Mouse (Mus musculus) adrenal gland, adult 18-20 months (tissue): ENCODE measurements around the gene Spc24. TPM values are rescaled to one million over a fixed set of nuclear protein-coding genes. Genes with fewer than 3 reads are reported as not detected.
A peak's percentile ranks its signal among the peaks of the same experiment; 100 is the strongest.
"Not testable (repeated sequence)": the region's sequence is repeated elsewhere in the genome, so short reads cannot be mapped to it uniquely, and the experiment has no call there.

Experiments
- DNase-seq, 2 experiments: peaks; one replicate each; pipeline ENCODE4 v3.0.0; 2021 to 2022; ENCODE audit warnings: low spot score in 2 of 2
- long read RNA-seq, 2 experiments: library from polyadenylated mRNA; stranded (forward); transcript quantifications; one replicate each; pipeline ENCODE4 v2.0.0; 2021
- total RNA-seq, 2 experiments: library from RNA; stranded (reverse); gene quantifications; 1 replicate in 1 of 2; 2 replicates in 1 of 2; pipeline ENCODE4 v1.2.3; 2021

The Spc24 gene
- 1 to 10 TPM in 1 of 2 experiments, under 1 TPM in 1; 0.56 to 1.1 TPM for total RNA-seq
- long read RNA-seq, experiment 1 = 0 reads
- long read RNA-seq, experiment 2, partial matches to known transcripts = 0 of 1 reads
- long read RNA-seq, experiment 2, other reads (novel, unspliced or antisense) = 0 of 1 reads

DNA sequence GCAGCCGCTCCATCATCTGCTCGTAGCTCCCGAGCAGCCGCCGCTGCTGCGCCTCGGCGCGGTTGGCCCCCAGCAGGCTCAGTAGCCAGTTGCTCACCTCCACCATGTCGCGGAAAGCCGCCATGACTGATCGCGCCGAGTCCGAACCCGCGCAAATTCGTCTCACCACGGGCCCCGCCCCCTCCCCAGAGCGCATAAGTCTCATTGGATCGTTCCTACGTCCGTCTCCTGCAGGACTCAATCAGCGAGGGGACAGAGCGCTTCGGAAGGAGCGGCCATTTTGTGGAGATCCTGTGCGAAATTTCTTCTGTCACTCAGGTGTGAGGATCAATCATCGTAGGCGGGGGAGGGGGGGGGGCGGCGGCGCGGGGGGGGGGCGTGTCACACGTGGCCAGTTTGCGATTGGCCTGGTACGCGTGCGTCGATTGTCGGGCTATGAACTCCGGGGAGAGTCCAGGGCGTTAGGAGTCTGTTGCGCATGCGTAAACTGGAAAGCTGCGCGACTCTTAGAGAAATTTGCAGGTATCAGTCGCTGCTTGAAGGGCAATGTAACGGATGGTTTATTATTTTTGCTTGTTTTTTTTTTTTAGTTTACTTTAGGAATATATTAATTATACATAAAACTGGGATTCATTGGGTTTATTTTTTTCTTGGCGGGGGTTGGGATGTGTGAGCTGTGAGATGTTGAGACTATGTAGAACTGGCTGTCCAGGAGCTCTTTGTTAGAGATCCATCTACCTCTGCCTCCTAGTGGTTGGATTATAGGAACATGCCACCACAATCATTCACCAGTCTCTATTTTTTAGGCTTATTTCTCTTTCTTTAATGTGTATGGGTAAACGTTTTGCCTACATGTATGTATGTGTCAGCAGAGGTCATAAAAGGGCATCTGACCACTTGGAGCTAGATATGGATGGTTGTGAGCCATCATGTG, at the start of gene Spc24:
Spc24 (minus strand) TSS at position 149 of the 934 bp plus-strand sequence.
- DNase-seq = peak; percentile 90 to 91

DNA sequence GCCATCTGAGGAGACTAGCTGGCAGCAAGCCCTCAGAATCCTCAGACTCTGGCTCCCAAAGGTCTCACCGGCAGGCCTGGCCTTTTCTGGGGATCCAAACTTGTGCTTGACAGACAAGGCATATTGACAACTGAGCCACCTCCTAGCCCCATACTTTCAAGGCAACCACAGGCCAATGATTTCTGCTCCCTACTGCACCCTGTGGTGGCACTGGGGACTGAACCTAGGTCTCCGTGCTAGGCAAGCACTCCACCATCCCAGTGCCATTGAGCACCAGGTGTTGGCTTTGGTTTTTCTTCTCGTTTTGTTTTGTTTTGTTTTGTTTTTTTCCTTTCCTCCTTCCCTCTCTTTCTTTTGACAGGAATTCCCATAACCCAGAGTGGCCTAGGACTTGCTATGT, 48.5 kb upstream of the Spc24 start:
- no peak for DNase-seq

DNA sequence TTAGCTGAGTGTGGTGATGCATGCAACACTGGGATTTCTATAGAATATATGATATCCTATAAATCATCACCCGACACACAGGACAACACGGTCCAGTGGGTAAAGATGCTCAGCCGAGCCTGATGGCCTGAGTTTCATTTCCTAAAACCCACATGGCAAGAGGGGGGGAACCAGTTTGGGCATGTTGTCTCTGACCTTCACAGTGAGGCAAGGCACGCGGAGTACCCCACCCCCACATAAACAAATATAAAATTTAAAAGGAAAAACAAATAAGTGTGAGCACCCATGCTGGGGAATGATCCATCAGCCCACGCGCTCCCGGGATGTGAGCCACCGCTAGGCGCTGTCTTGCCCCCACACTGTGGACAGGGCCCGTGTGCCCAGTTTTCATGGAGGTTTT, 46.9 kb upstream of the Spc24 start:
- no peak for DNase-seq

DNA sequence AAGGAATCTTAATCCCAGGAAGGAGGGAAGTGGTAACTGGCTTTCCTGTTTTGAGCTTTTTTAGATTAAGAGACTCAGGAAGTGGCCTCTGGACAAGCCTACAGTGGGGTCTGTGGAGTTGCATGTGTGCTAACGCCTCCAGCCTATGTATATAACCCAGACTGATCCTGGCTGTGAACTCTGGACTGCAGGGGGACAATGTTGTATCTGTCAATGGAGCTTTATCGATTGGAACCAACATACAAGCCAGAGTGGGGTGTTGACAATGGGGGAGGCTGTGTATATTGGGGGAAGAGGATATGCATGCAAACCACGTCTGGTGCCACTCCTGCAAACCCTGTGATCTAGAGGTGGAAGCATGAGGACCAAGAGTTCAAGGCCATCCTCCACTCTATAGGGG, 46.3 kb upstream of the Spc24 start:
- DNase-seq = no peak

DNA sequence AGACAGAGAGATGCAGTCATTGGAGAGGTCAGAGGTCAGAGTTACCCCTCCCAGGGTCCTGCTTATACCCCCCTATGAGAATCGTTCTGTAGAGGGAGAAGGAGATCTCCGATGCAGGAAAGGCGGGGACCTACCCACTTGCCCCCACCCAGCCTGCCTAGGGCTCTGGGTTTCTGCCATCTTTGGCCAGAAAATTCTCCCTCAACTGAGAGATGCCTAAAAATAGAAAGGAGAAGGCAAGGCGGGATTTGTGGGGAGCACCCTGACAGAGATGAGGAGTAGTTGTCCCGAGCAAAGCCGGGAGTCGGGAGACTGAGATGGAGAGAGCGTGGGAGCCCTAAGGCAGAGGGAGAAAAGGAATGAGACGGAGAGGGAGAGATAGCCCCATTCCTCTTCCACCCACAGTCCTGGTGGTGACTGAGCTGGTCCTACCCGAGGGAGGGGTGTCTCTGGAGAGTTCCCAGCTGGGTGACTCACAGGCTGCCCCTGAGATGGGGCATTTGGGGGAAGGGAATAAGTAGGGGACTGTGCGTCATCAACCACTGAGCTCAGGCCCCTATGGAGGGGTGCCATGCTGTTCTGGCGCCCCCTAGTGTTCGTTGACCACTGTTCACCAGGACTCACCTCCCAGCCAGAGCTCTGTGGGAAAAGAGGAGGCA, 44.0 kb upstream of the Spc24 start:
- DNase-seq = peak; percentile 85 to 87

DNA sequence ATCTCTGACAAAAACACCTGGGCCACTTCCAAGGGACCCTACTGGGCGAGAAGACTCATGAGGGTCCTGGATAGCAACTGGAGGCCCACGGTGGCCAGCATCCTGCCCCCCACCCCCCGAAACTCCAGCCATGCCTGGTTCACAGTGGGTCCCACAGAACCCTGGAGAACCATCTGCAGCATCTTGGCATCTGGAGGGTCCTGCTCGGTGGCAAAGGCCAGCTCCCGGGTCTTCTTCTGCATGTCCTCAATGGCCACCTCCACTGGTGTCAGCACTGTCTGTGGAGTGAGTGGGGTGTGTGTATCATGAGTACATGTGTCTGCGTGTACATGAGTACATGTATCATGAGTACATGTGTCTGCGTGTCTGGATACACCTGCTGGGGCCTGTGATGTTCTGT, 41.5 kb upstream of the Spc24 start:
- no peak for DNase-seq

DNA sequence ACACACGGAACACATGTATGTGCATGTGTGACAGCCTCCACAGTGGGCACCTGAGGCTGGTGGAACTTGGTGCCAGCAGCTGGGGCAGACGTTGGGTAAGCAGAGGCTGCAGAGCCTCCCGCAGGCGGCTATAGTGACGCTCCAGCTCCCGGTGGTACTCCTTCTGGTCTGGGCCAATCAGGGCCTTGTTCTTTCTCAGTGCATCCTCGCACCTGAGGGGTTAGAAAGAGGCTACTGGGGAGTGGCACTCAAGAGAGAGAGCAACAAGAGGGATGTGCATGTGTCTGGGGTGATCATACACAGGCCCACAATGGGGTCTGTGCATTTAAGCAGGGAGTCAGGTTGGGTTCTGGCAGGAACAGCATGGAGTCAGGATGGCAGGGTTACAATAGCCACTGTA, 41.0 kb upstream of the Spc24 start:
- DNase-seq = no peak

DNA sequence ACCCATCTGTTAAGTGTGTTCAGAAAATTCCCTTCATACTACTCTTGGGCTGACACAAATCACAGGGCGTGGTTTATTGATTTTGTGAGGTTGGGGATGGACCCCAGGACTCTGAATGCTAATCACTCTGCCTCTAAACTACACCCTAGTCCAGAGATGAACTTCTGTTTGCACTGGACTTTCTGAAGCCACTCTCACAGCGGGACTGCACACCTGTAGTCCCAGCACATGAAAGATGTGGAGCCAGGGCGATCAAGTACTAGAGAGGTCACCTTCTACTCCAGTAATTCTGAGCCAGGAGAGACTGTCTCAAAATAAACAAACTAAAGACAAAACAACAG, 38.9 kb upstream of the Spc24 start:
- no peak for DNase-seq

DNA sequence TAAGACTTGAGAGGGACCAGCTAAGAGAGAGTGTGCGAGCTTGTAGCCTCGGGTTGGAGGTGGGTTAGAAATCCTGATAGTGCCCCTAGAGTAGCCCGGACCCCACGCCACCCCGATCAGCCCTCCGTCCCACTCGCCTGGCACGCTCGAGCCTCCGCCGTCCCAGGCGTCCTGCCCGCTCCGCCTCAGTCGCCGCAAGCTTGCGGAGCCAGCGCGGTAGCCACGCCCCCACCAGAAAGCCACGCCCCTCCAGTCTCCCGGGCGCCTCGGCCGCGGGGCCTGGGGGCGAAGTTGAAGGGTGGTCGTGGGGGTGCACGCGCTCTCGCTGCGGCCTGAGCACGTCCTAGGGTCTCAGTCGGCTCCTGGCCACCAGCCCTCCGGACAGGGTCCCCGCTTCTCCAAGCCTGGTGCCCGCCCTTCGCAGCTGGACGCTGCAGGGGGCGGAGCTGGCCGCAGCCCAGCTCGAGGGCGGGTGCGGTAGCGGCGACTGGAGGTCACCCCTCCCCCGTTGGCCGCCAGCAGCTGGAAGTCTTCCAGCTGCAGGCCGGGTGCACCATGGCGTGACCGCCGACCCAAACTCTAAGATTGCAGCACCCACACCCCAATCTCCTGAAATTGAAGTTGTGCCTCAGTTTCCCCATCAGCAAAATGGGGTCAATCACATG, 38.4 kb upstream of the Spc24 start, which contains the start of gene Kank2:
Kank2 (minus strand) TSS at position 400 of the 665 bp plus-strand sequence.
- peak; percentile 92 to 93 for DNase-seq

DNA sequence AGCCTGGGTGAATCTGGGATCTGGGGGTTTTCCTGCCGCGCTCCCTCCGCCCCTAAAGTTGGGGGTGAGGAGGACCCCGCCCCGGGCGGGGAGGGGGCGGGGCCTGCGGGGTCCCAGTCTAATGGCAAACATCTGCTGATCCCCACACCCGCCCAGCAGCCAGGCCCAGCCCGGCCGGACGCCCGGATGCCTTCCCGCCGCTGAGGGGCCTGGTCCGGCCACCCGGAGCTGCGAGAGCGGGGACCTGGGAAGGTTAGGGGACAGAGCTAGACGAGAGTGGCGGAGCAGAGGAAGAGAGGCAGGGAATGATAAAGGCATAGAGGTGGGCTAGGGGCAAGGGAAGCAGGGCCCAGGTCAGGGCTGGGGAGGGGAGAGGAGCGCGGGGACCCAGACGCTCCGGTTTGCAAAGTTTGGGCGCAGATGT, 37.8 kb upstream of the Spc24 start:
- DNase-seq = peak; percentile 62 to 70

DNA sequence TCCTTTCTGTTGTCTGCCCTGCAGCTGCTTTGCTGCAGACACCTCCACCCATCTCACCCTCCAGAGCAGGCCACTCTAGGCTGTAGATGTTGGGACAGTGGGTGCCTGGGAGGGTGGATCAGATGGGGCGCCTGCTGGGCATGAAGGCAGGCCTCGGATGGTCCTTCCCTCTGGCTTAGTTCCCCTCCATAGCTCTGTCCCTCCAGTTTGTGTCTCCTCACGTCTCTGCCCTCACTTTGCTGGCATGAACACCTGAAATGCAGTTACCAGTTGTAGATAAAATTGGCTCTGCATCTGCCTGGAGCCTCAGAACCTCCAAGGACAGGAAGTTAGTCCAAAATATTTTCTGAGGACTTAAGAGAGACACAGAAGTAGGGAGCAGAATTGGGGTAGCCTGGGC, 36.8 kb upstream of the Spc24 start:
- no peak for DNase-seq

DNA sequence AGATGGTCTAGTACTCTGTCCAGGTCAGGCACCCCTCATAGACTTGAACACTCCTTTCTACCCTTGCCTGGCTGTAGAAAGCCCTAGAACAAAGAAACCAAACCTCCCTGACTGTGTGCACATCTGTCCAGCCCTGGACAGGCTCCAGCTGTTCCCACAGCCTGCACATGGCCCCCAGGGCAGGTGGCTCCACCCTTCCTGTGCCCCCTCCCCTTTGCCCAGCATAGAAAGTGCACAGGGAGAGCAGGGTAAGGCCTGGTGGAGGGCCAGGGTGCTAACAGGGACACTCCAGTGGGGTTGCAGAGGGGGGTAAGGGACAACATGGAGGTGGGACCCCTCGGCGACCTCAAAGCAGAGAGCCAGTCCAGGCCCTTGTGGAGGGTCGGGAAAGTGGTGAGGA, 36.2 kb upstream of the Spc24 start:
- DNase-seq = no peak

DNA sequence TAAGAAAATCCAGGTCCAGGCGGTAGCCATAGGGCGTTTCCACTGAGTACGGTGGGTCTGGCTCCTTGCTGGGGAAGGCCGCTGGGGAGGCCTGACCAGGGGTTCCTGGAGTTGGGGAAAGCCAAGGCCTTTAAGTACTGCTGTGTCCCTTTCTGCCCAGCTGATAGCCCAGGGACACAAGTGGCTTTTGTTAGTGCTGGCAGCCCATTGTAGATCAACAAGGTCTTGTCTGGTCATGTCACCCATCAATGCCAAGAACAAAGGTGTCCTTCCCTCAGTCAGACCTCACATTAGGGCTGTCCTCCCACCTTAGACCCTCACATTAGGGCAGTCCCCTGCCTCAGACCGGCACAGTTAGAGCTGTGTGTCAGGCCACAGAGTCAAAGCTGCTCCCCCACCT, 35.5 kb upstream of the Spc24 start:
- DNase-seq = no peak

DNA sequence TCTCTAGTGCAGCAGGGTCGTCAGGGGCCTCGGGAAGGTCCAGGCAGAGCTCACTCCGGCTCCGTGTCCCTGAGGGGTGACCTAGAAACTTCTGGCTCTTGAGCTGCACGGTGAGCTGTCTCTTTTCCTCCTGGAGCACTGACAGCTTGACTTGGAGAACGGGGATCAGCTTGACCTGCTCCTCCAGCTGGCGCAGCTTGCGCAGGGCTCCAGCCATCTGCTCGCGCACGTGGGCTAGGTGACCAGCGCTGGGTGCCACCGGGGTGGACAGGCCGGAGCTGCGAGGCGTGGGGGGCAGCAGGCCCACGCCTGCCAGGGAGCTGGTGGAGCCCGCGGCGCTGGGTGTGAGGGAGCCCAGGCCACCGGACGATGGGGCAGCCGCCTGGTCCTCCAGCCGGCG, 34.8 kb upstream of the Spc24 start:
- DNase-seq = no peak

DNA sequence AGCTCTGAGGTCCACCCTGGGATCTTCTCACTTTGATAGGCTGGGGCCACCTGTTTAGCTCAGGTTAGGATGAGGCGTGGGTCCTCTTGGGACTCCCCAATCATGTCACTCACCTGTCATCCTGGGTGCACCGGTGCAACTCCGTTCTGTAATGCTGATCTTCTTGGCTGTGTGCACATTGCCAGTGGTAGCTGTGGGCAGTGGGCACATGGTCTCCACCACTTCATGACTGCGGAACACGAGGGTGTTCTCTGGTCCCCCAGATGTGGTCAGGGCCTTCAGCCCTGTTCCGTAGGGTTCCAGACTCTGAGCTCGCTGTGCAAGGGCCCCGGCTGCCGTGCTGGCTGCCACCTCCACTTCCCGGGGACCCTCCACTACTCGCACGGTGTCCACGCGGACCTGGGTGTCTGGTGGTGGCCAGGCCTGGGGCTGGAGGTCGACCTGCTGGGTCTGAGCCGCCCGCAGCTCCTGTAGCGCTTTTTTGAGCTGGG, 34.3 kb upstream of the Spc24 start:
- no peak for DNase-seq

DNA sequence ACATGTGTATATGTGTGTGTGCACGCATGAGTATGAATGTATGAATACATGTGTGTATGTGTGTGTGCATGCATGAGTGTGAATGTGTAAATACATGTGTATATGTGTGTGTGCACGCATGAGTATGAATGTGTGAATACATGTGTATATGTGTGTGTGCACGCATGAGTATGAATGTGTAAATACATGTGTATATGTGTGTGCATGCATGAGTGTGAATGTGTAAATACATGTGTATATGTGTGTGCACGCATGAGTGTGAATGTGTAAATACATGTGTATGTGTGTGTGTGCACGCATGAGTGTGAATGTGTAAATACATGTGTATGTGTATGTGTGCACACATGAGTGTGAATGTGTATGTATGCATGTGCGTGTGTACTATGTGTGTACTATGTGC, 33.4 kb upstream of the Spc24 start:
- DNase-seq = not testable (repeated sequence)

DNA sequence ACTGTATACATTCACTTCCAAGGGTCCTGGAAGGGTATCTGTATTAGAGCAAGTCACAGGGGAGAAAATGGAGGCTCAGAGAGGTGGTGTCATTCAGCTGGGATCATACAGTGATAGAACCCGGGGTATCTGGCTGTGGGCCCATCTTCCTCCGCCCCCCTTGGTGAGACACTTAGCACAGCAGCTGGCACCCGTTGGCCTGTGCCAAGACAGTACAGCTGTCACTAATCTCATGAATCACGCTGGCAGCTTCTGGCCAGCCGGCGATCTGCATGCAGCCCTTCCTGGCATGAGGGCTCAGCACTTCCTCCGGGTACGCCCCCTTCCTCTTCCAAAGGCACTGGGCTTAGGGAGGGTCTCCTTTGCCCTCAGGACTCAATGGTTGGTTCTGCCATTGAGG, 32.5 kb upstream of the Spc24 start:
- no peak for DNase-seq

DNA sequence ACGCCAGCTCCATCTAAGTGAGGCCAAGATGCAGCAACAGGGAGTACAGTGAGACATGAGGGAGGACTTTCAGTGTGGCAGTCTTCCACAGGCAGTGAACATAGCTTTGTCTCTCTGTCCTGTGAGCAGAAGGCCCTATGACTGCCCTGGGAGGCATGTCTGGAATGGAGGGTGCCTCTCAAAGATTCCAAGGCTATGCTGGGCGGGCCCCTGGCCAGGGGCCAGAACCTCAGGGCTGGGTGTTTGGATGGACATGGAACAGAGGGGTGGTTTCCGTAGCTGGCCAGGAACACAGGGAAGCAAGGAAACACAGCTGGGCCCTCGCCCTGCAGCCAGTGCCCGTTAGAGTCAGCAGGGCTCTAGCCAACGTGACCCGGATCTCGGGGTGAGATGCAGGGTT, 31.8 kb upstream of the Spc24 start:
- peak; percentile 32 to 45 for DNase-seq

DNA sequence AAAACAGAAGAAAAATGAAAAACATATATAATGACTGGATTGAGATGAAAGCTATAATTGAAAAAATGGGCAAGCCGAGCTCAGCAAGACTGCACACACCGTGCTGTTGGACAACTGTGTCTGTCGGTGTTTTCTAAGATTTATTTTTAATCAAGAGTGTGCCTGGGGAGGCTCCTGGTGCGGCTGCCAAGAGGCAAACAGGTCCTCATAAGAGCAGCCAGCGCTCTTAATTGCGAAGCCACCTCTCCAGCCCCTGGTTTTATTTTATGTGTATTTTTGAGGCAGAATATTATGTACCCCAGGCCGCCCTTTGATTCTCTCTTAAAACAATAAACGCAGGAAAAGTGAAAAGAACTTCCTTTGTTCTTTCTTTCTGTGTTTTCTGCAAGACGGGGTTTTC, 28.1 kb upstream of the Spc24 start:
- no peak for DNase-seq

DNA sequence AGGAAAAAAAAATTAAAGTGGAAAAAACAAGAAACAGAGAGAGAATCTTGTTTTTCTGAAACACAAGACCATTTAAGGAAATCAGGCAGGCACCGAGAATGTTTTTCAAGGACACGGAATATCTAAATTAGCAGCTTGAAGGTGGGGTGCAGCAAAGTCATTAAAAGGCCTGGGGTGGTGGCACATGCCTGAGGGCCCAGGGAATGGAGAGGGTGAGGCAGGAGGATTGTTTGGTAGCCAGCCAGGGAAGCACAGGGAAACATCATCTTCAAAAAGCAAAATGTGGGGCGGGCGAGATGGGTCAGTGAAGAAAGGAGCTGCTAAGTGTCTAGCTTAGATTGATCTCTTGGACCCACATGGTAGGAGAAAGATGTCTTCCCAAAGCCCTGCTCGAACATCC, 27.6 kb upstream of the Spc24 start:
- DNase-seq = no peak

DNA sequence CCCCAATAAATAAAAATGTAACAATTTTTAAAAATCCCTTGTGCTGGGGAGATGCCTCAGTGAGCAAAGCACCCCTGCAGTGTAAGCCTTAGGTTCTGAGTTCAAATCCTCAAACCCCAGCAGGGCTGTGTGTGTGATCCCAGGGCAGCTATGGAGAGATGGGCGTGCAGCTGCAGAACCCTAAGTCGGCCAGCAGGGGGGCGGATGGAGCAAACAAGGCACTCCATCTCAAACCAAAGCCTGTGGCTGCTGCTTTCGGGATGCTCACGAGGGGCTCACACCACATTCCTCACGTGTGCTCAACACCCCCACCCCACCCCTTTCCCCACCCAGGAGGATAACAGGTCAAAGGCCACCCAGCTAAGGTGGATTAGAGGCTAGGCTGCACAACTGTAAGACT, 26.8 kb upstream of the Spc24 start:
- peak; percentile 61 to 77 for DNase-seq

DNA sequence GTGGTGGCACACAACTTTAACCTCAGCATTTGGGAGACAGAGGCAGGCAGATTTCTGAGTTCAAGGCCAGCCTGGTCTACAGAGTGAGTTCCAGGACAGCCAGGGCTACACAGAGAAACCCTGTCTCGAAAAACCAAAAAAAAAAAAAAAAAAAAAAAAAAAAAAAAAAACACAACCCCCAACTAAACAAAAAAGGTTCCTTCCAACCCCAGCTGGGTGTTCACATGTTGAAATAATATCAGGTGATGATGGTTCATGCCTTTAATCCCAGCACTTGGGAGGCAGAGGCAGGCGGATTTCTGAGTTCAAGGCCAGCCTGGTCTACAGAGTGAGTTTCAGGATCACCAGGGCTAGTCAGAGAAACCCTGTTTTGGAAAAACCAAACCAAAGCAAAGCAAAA, 26.2 kb upstream of the Spc24 start:
- DNase-seq = not testable (repeated sequence)
